Mouse (Mus musculus) olfactory bulb, adult 2 months (tissue): ENCODE data around the gene Mpv17l.

Source experiments
- CTCF ChIP-seq: fragments of 200-500 bp; IDR thresholded peaks from 2 replicates; pipeline ENCODE4 v1.5.1; 2012; ENCODE audit warnings: low read depth, mild to moderate bottlenecking, low read length, moderate library complexity; ENCODE audit not compliant: insufficient read depth
- POLR2A ChIP-seq: fragments of 200-500 bp; IDR thresholded peaks from 2 replicates; pipeline ENCODE4 v1.6.1; 2012; ENCODE audit warnings: mild to moderate bottlenecking, low read depth, low read length, moderate library complexity; ENCODE audit not compliant: insufficient read depth

GRCm38 (mm10) chr16:13972051-13972450 is 69.1 kb downstream of the Mpv17l start:
- TF ChIP-seq CTCF, result no peak
- TF ChIP-seq POLR2A, result no peak
